Mouse (Mus musculus) embryonic facial prominence, embryonic 11.5 days (tissue): ENCODE measurements around the gene Jph4. TPM values are rescaled to one million over a fixed set of nuclear protein-coding genes. Genes with fewer than 3 reads are reported as not detected.

Source experiments
- ATAC-seq: fragments of 200-750 bp; cut with Nextera tagmentation; replicated peaks from 2 replicates; pipeline ENCODE4 v1.8.0; 2017; ENCODE audit warnings: low read depth; ENCODE audit not compliant: insufficient number of reproducible peaks, low FRiP score, low TSS enrichment
- DNase-seq: peaks from one replicate; pipeline ENCODE4 v3.0.0-alpha.2; 2015; ENCODE audit warnings: low spot score
- H3K27ac ChIP-seq: fragments of 300-500 bp; sonication (generic); replicated peaks from 2 replicates; pipeline ENCODE4 v1.5.1; 2014; ENCODE audit warnings: mild to moderate bottlenecking, low read depth, low read length, control low read depth
- H3K27me3 ChIP-seq: fragments of 300-500 bp; sonication (generic); 2 replicates; pipeline ENCODE4 v1.6.1; 2014; ENCODE audit warnings: mild to moderate bottlenecking, low read length, moderate library complexity, mixed read lengths; ENCODE audit not compliant: control insufficient read depth, insufficient read depth
- H3K36me3 ChIP-seq: fragments of 300-500 bp; sonication (generic); replicated peaks from 2 replicates; pipeline ENCODE4 v1.6.1; 2014; ENCODE audit warnings: low read depth, mild to moderate bottlenecking, low read length, moderate library complexity, mixed read lengths; ENCODE audit not compliant: control insufficient read depth, insufficient read depth
- H3K4me1 ChIP-seq: fragments of 300-500 bp; sonication (generic); 2 replicates; pipeline ENCODE4 v1.6.1; 2014; ENCODE audit warnings: low read length, mixed read lengths; ENCODE audit not compliant: control insufficient read depth, insufficient read depth
- H3K4me2 ChIP-seq: fragments of 300-500 bp; sonication (generic); 2 replicates; pipeline ENCODE4 v1.6.1; 2014; ENCODE audit warnings: low read depth, mild to moderate bottlenecking, control low read depth, low read length, moderate library complexity
- H3K4me3 ChIP-seq: fragments of 300-500 bp; sonication (generic); 2 replicates; pipeline ENCODE4 v1.5.1; 2014; ENCODE audit warnings: low read depth, low read length, control low read depth
- H3K9ac ChIP-seq: fragments of 300-500 bp; sonication (generic); replicated peaks from 2 replicates; pipeline ENCODE4 v1.6.1; 2014; ENCODE audit warnings: mild to moderate bottlenecking, control low read depth, low read length
- H3K9me3 ChIP-seq: fragments of 300-500 bp; sonication (generic); replicated peaks from 2 replicates; pipeline ENCODE4 v1.6.1; 2016; ENCODE audit warnings: mild to moderate bottlenecking, low read length, inconsistent platforms, mixed read lengths; ENCODE audit not compliant: control insufficient read depth
- WGBS: fragments of 180-500 bp; shearing (Covaris S2); extraction: QIAGEN DNeasy Blood & Tissue Kit; methylation state at CpG from one replicate; pipeline ENCODE4 v1.1.7; 2014; 5-methylcytosine and 5-hydroxymethylcytosine counted together
- polyA plus RNA-seq: library from polyadenylated mRNA; unstranded; fragments of >200 nt; fragmentation: Nextera tagmentation; extraction: Ambion mirVana; gene quantifications from 2 replicates; pipeline ENCODE4 v1.2.1, GENCODE M21; 2014

Gene Jph4
- polyA plus RNA-seq, 1 experiment from 2014 or later: 1.2 TPM

- ATAC-seq: no peak
Measured at GRCm38 (mm10) chr14:55077481-55078365, 39.0 kb downstream of the Jph4 start.

DNA sequence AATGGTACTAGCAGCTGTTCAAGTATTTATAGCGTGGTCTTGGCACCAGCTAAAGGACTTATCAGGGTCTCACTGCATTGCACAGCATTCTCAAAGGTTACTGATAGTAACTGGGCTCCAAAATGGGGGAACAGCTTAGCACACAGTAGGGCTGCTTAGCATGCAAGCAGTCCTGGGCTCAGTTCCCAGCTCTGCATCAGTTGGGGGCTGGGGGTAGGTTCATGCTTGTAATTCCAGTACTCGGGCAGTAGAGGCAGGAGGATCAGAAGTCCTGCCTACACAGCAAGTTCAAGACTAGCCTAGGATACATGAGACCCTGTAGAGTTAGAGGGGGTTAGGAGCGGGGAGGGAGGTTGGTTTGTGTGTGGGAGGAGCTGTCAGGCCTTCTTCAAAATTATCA is 39.8 kb downstream of the Jph4 start:
- H3K4me1 ChIP-seq: no peaks in the 10 kb centered on the region; the same call in 1 of the 2 replicates
- DNase-seq (no peak), ATAC-seq (no peak)
- 57% methylated on average over 3 of the region's 3 CpGs for WGBS
- no peak overlapping the region for H3K27ac ChIP-seq
- H3K4me3 ChIP-seq: no peak overlapping the region
- H3K4me2 ChIP-seq: no peak overlapping the region
- peaks cover 5% of the 10 kb centered on the region; the same call in 1 of the 2 replicates for H3K27me3 ChIP-seq
- no peak overlapping the region for H3K9ac ChIP-seq
- H3K9me3 ChIP-seq: no peaks in the 10 kb centered on the region
- no peaks in the 10 kb centered on the region; the same call in 1 of the 2 replicates for H3K36me3 ChIP-seq

More at GRCm38 (mm10) chr14:55077481-55078365, 39.0 kb downstream of the Jph4 start:
- H3K36me3 ChIP-seq: no peaks in the 10 kb centered on the region; the same call in 1 of the 2 replicates
- no peaks in the 10 kb centered on the region for H3K9me3 ChIP-seq
- H3K4me1 ChIP-seq: no peaks in the 10 kb centered on the region; the same call in 1 of the 2 replicates
- 15% methylated on average over 15 of the region's 15 CpGs for WGBS
- H3K4me3 ChIP-seq: no peak overlapping the region
- H3K4me2 ChIP-seq: no peak overlapping the region; the same call in 1 of the 2 replicates
- peaks cover 5% of the 10 kb centered on the region; the same call in 1 of the 2 replicates for H3K27me3 ChIP-seq
- H3K27ac ChIP-seq: no peak overlapping the region
- no peak overlapping the region for H3K9ac ChIP-seq
- DNase-seq: no peak

DNA sequence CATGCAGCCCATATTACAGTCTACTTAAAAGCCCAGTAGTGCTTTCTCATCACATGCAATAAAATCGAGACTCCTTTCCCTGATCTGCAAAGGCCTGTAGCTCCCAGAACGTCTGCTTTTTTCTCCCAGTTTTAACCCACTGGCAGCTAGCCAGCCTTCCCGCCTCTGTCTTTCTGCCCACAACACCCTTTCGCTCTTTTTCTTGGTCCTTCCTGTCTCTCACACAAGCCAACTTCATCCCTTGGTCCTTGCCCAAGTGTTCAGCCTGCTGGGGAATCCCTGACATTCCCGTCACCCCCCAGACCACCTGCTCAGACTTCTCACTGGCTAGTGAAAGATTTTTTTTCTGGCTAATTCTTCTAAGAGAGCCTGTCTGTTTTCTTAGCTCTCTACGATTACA is 40.5 kb downstream of the Jph4 start:
- 65% methylated on average over 6 of the region's 6 CpGs for WGBS
- Histone ChIP-seq H3K9me3 (no peaks in the 10 kb centered on the region), H3K4me1 (no peaks in the 10 kb centered on the region; the same call in 1 of the 2 replicates), H3K9ac (no peak overlapping the region), H3K27ac (no peak overlapping the region), H3K27me3 (peaks cover 5% of the 10 kb centered on the region; the same call in 1 of the 2 replicates), H3K4me2 (no peak overlapping the region), H3K36me3 (no peaks in the 10 kb centered on the region; the same call in 1 of the 2 replicates), H3K4me3 (no peak overlapping the region)
- no peak for ATAC-seq
- no peak for DNase-seq

GRCm38 (mm10) chr14:55074416-55074815 is 42.3 kb downstream of the Jph4 start:
- WGBS: 93% methylated on average over 12 of the region's 12 CpGs
- ATAC-seq (no peak), DNase-seq (no peak)
- H3K4me3 ChIP-seq: no peak overlapping the region
- H3K27me3 ChIP-seq: peaks cover 5% of the 10 kb centered on the region; the same call in 1 of the 2 replicates
- no peak overlapping the region for H3K9ac ChIP-seq
- no peak overlapping the region for H3K4me2 ChIP-seq
- H3K9me3 ChIP-seq: no peaks in the 10 kb centered on the region
- no peak overlapping the region for H3K27ac ChIP-seq
- no peaks in the 10 kb centered on the region; the same call in 1 of the 2 replicates for H3K4me1 ChIP-seq
- no peaks in the 10 kb centered on the region; the same call in 1 of the 2 replicates for H3K36me3 ChIP-seq

DNA sequence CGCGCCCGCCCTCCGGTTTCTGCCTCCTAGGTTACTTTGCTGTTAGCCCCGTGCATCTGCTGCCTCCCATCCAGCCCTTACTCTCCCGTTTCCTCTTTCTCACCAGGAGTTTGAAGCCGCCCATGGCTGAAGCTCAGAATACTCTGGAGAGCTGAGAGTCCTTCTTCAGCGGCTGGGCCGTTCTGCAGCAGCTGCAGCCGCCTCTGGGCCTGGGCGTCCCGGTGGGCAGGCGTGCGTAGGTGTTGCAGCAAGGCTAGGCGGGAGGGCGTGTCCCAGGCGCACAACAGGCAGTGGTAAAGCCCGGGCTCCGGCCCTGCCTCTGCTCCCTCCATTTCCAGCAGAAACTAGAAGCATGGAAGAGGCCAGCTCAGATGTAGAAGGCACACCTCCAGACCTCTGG is 45.0 kb downstream of the Jph4 start:
- DNase-seq (no peak), ATAC-seq (no peak)

DNA sequence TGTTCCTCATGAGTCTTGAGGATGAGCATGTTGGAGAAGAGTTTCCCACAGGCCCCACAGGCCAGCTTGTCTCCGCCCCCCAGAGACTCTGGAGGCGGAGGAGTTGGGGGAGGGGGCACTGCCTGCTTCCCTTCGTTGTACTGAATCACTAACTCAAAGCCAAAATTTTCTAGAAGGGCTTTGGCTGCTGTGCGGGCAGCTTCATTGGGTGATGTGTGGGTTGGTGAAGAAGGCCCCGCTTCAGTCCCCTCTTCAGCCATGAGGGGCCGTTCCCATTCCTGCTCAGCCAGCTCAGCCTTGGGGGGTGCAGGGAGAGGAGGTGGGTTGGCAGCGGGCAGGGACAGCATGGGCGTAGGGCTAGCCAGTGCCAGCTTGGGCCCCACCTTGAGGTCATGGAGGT is 50.7 kb downstream of the Jph4 start:
- Histone ChIP-seq H3K4me1 (no peaks in the 10 kb centered on the region; the same call in 1 of the 2 replicates), H3K4me2 (no peak overlapping the region), H3K4me3 (no peak overlapping the region), H3K36me3 (peaks cover 4% of the 10 kb centered on the region), H3K9me3 (no peaks in the 10 kb centered on the region), H3K9ac (no peak overlapping the region), H3K27ac (no peak overlapping the region), H3K27me3 (no peaks in the 10 kb centered on the region)
- DNase-seq (no peak), ATAC-seq (no peak)
- 85% methylated on average over 8 of the region's 8 CpGs for WGBS

More for the DNA sequence above, 45.0 kb downstream of the Jph4 start:
- Histone ChIP-seq H3K36me3 (peaks cover 1% of the 10 kb centered on the region), H3K4me3 (no peak overlapping the region), H3K9ac (peak overlapping the region; percentile 29; the same call in 1 of the 2 replicates), H3K27ac (no peak overlapping the region), H3K4me2 (no peak overlapping the region), H3K27me3 (no peaks in the 10 kb centered on the region), H3K4me1 (no peaks in the 10 kb centered on the region), H3K9me3 (no peaks in the 10 kb centered on the region)
- 31% methylated on average over 19 of the region's 19 CpGs for WGBS

- H3K4me1 ChIP-seq: no peaks in the 10 kb centered on the region; the same call in 1 of the 2 replicates
- no peak for DNase-seq
- peaks cover 4% of the 10 kb centered on the region for H3K36me3 ChIP-seq
Measured at GRCm38 (mm10) chr14:55065391-55065790, 51.3 kb downstream of the Jph4 start.

More at GRCm38 (mm10) chr14:55065391-55065790, 51.3 kb downstream of the Jph4 start:
- H3K27me3 ChIP-seq: no peaks in the 10 kb centered on the region
- no peak overlapping the region for H3K27ac ChIP-seq
- no peak for ATAC-seq
- H3K9ac ChIP-seq: no peak overlapping the region
- no peak overlapping the region for H3K4me3 ChIP-seq
- WGBS: 89% methylated on average over 13 of the region's 13 CpGs
- H3K4me2 ChIP-seq: no peak overlapping the region
- no peaks in the 10 kb centered on the region for H3K9me3 ChIP-seq
